Mouse (Mus musculus) cerebral cortex, adult 2 months (tissue): ENCODE results near the gene Gabra6.

Experiments used
- WGBS: fragments of 180-500 bp; shearing (Covaris S2); methylation state at CpG from one replicate; pipeline ENCODE4 v1.1.7; 2018; 5-methylcytosine and 5-hydroxymethylcytosine counted together

The Gabra6 gene

GRCm38 (mm10) chr11:42320882-42321281 is at the start of gene Gabra6:
Gabra6 (minus strand) TSS chr11:42321072.
- WGBS: 68% methylated on average over 5 of the region's 5 CpGs

GRCm38 (mm10) chr11:42365544-42365943 is 44.7 kb upstream of the Gabra6 start:
- WGBS: 49% methylated on average over 7 of the region's 7 CpGs

GRCm38 (mm10) chr11:42332121-42332520 is 11.2 kb upstream of the Gabra6 start:
- 66% methylated on average over 3 of the region's 3 CpGs for WGBS

- WGBS: 68% methylated on average over 4 of the region's 4 CpGs
Observed at GRCm38 (mm10) chr11:42326262-42326661, 5.4 kb upstream of the Gabra6 start.

- WGBS: 87% methylated on average over 3 of the region's 3 CpGs
Observed at GRCm38 (mm10) chr11:42321560-42321959, 688 bp upstream of the Gabra6 start.

- 93% methylated on average over 3 of the region's 3 CpGs for WGBS
Observed at GRCm38 (mm10) chr11:42319521-42319920, 1.4 kb downstream of the Gabra6 start.

- 73% methylated on average over 6 of the region's 6 CpGs for WGBS
Observed at GRCm38 (mm10) chr11:42319101-42319500, 1.8 kb downstream of the Gabra6 start.

GRCm38 (mm10) chr11:42317985-42318384 is 2.9 kb downstream of the Gabra6 start:
- 86% methylated on average over 3 of the region's 3 CpGs for WGBS

GRCm38 (mm10) chr11:42314850-42315249 is 6.0 kb downstream of the Gabra6 start:
- WGBS: 26% methylated on average over 6 of the region's 6 CpGs

- WGBS: 71% methylated on average over 1 of the region's 1 CpGs
Observed at GRCm38 (mm10) chr11:42310892-42311291, 10.0 kb downstream of the Gabra6 start.

GRCm38 (mm10) chr11:42309086-42309485 is 11.8 kb downstream of the Gabra6 start:
- 78% methylated on average over 2 of the region's 2 CpGs for WGBS

- WGBS: 77% methylated on average over 1 of the region's 1 CpGs
Observed at GRCm38 (mm10) chr11:42306095-42306494, 14.8 kb downstream of the Gabra6 start.

- WGBS: 92% methylated on average over 3 of the region's 3 CpGs
Observed at GRCm38 (mm10) chr11:42258978-42259377, 61.9 kb downstream of the Gabra6 start.
